Mouse (Mus musculus) ZHBTc4 (cell line): ENCODE data around the gene Ndufs3.
A peak's percentile ranks its signal among the peaks of the same experiment; 100 is the strongest.

Experiments
- DNase-seq: peaks from one replicate; pipeline ENCODE4 v3.0.0-alpha.2; 2011; ENCODE audit warnings: low read depth, low spot score

Ndufs3 gene

DNA sequence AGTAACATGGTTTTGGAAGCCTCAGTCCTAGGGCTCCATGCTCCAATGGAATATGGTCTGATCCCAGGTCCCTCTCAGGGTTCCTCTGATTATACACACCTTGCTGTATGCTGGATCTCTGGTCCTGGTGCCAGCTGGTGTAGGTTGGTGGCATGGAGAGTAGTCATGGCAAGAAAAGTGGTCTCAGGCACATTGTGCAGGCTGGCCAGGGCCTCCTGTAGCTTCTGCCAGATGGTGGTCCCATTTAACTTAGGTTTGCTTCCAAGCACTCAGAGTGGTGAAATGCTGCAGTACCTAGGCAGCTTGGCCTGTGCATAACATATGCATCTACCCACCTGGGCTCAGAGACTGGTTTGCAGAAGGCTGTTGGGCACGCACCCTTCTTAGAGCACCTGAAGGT, 54.2 kb downstream of the Ndufs3 start:
- DNase-seq: no peak

DNA sequence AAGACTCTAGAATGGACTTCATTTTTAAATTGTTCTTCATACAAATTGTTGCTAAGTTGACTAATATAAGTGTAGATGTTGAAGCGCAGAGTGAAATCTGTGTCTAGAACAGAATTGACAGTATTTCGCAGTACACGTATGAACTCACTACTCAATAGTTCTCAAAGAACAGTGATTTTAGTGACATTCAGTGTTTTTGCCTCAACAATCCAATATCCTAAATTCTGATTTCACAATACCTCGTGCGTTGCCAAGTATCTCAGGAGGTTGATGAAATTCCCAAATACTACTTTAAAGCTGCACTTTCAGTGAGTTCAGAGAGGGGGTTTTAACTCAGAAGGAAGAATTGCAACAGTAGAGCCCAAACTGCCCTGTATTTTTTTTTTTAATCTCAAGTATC, 56.3 kb downstream of the Ndufs3 start:
- no peak for DNase-seq

DNA sequence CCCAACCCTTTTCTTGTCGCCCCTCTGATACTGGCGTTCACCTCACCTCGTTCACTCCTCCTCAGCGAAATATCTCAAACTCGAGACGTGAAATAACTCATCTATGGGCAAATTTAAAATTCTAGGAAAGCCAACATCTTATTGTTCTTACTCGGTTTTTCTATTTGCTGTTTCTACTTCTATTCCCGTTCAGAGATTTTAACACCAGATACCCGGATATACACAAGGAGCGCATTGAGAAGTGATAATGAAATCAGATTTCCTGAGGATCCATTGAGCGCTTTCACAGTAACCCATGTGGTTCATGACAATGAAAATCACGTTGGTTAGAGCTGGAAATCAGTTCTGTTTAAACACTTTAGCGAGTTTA, 57.0 kb downstream of the Ndufs3 start:
- no peak for DNase-seq

DNA sequence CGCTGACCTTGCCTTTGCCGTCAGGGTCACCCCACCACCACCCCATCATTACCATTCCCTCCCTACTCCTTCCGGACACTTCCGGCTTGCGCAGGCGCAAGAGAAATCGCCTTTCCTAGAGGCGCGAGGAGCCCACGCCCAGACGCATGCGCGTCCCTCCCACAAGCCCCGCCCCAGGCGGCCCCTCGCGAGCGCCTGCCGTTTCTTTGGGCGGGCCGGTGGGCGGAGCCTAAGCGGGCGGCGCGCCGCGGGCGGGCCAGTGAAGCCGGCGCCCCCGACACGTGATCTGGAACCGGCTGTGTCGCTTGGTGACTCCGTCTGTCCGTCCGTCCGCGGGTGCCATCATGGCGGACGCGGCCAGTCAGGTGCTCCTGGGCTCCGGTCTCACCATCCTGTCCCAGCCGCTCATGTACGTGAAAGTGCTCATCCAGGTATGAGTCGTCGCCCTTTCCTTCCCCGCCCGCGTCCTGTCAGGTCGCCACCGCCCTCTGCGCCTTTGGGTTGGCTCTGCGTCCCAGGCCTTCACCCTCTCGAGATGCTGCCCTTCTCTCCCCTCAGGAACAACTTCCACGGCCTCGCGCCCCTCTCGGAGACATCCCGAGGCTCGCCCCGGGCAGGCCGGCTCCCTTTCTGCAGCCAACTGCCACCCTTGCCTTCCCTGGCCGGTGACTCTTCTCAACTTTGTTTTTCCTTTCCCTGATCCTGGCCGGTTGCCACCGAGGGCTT, 57.5 kb downstream of the Ndufs3 start, which contains the start of gene Mtch2:
TSS of gene Mtch2 (plus strand) at position 201 of the 726 bp plus-strand sequence.
- DNase-seq: peak; percentile 99

DNA sequence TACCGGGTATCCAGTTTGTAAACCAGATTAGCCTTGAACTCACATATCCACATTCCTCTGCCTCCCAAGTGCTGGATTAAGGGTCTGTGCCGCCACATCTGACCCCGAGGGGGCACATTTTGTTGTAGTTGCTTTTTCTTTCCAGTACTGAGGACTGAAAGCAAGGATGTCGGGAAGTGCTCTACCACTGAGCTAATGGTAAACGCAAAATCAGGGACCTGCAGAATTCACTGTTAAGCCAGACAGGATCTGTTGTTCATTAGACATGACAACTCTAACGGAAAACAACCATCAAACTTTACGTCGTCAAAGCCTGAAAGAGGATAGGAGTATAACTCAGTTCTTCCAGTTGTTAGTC, 58.1 kb downstream of the Ndufs3 start:
- DNase-seq: no peak

DNA sequence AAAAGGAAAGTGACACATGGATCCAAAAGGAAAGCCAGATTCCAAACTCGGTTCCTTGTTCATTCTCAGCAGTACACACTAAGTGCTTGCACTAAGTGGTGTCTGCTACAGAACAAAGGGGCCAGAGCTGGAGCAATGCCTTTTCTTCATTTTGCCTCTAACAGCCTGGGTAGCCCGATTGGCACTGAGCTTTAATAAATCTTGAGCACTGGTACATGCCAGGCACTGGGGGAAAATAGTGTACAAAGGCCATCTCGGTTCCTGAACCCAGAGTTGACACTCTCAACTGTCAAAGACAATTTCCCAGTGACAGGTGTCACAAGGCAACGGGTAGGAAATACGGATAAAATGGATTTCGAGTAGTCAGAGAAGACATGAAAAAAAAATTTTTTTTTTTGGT, 58.5 kb downstream of the Ndufs3 start:
- DNase-seq: no peak

DNA sequence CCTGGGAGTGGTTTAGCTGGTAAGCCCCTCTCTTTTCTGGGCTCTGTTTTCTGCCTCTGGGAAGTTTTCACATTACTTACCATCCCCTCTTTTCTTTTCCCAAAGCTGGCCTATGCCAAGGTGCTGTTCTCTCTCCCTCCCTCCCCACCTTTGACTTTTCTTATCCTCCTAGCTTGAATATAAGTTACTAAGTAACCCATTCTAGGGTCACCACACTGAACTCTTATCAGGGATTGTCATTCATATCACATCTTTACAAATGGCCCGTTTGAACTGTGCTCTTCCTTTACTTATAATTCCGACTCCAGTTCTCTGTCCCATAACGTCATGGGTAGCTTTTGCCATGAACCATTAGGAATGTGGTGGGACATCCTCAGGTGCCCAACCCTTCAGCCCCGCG, 59.4 kb downstream of the Ndufs3 start:
- DNase-seq: no peak
